In the genomic region with DNA sequence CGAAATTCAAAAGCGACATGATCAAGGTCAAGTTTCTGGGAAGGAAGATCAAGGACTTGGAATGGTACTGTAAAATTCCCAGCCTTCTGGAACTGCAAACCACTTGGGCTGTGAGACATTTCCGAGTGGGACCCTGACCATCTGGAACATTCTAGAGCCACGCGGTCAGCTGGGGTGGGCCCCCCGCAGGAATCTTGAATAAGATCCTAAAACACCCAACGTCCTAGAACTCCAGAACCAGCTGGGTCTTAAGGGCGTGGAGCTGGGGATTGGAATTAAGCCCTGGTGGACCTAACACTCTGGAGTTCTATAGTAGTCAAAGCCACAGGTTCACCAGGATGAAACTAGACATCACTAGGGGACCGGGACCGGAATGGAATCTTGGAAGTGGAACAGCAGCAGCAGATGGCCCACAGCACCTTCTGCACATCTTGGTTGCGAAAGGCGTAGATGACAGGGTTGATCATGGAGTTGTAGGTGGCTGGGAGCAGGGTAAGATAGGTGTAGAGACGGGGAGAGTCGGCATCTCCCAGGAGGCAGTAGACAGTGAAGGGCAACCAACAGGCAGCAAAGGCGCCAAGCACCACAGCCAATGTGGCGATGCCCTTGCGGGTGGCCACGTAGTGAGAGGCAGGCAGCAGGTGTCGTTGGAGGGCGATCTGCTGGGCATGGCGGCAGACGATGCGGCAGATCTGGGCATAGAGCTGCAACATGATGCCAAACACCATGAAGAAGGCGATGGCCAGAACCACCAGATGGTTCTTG, we compare ENCODE assay signal across 10 mouse cellular contexts. TPM values are rescaled to one million over a fixed set of nuclear protein-coding genes. Genes with fewer than 3 reads are reported as not detected.
"Had no signal": no experiment of that assay in that cellular context is flagged by ENCODE, and none has a peak within 500 bp of the region (broad histone marks: within the 10 kb centered on the region; RNA-seq: fewer than 3 reads in every experiment).

No protein-coding gene starts in this region.

- H3K4me3 ChIP-seq: kidney, embryonic 15.5 days; left cerebral cortex, adult 2 months; limb, embryonic 13.5 days; midbrain, embryonic 10.5 days; myocyte; neural tube, embryonic 12.5 days had no signal

- H3K27ac ChIP-seq: kidney, embryonic 15.5 days; left cerebral cortex, adult 2 months; limb, embryonic 13.5 days; liver, embryonic 14.5 days; midbrain, embryonic 10.5 days; neural tube, embryonic 12.5 days; stomach, postnatal 0 days had no signal

RNA-seq across cellular contexts. Expression of gene Cd164l2, which starts 1.7 kb away (rescaled TPM):
- total RNA-seq: liver, adult 2 months had no signal
- polyA plus RNA-seq: liver, adult 2 months had no signal

RNA-seq across cellular contexts. Expression of gene Gpr3, which starts 2.1 kb away (rescaled TPM):
- total RNA-seq: liver, adult 2 months; neutrophil, adult 5-6 weeks had no signal
- polyA plus RNA-seq: liver, adult 2 months; liver, embryonic 14.5 days had no signal
